Mouse (Mus musculus) heart, postnatal 0 days (tissue): ENCODE measurements around the gene Fntb.

Experiments used
- CTCF ChIP-seq: IDR thresholded peaks from 2 replicates; pipeline ENCODE4 v1.5.1; 2016; ENCODE audit warnings: antibody characterized with exemption, control low read depth, low read depth
- EP300 ChIP-seq: IDR thresholded peaks from 2 replicates; pipeline ENCODE4 v1.6.1; 2016; ENCODE audit warnings: antibody characterized with exemption, low read depth

DNA sequence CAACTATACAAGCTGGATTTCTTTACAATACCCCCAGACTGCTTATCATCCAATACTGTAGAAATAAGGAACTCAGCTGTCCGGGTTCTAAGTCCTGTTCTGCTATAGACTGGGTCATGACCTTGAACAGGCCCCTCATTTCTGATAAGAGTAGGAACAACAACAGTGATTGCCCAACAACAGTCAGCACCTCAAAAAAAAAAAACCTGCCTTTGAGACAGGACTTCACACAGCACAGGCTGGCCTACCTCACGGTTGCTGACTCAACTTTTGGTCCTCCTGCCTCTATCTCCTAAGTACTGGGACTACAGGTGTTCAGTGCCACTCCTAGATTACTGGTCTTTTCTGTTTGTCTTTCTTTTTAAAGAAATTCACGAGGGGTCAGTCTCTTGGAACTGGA lies 183.4 kb downstream of the Fntb start:
- TF ChIP-seq CTCF = no peak
- TF ChIP-seq EP300 = no peak
